In the genomic region with DNA sequence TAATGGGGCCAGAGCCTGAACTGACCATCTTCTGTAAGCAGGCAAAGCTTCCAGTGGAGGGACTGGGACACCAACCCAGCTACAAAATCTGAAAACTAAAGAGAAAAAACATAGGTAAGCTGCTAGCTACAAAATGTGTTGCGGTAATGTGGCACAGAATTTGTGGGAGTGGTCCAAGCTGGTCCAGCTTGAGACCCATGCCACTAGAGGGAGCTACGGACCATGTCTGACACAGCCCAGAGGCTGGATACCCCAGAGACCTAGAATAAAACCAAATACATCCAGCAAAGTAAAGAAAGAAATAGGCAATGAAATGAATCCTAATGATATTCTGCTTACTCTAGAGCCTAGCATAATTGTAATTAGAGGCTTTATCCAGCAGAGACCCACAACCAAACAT, we compare ENCODE assay signal across 9 mouse cellular contexts.
DNase-seq lines count a peak whose midpoint lies in the region; ATAC-seq and TF ChIP-seq lines count a peak whose summit lies in the region.
"Had no signal": no experiment of that assay in that cellular context is flagged by ENCODE, and none has a peak within 500 bp of the region (broad histone marks: within the 10 kb centered on the region; RNA-seq: fewer than 3 reads in every experiment).

No protein-coding gene starts in this region.

- DNase-seq in liver, adult 2 months (ENCODE audit: extremely low read depth, low read depth, low spot score) = peak; percentile 14
- DNase-seq in Patski (ENCODE audit: low read depth, low spot score) = no peak
- DNase-seq in c-Kit-positive CD71-negative TER-119-negative erythroid progenitor cells, embryonic 14.5 days (ENCODE audit: low read depth) = peak; percentile 38
- DNase-seq in gastrocnemius, postnatal 14 days = peak; percentile 22
- DNase-seq in limb, embryonic 10.5 days (ENCODE audit: low spot score) = peak; percentile 66
- peak; percentile 18 for DNase-seq in splenic B cell, adult 2 months (ENCODE audit: low read depth, low spot score)

- no peak overlapping the region for H3K27ac ChIP-seq in liver, adult 2 months (replicated peaks; ENCODE audit: insufficient read depth, low read depth, low read length)
- no peak overlapping the region for H3K27ac ChIP-seq in liver, embryonic 12.5 days
- H3K27ac ChIP-seq in limb, embryonic 10.5 days = no peak overlapping the region
- H3K27ac ChIP-seq: lung, embryonic 15.5 days had no signal

- 57% methylated on average over 2 of the region's 2 CpGs for WGBS in liver, adult 2 months
- WGBS in liver, embryonic 12.5 days (ENCODE audit: insufficient replicate concordance) = 24% methylated on average over 2 of the region's 2 CpGs
- 31% methylated on average over 2 of the region's 2 CpGs for WGBS in limb, embryonic 10.5 days

- intact Hi-C loops in gastrocnemius, postnatal 14 days (cut with DNase I; ENCODE audit: low total_unique reads) = loop anchor here (10.0 kb wide), 2 partner anchors 167 to 237 kb away; no protein-coding TSS in a partner anchor

- H3K36me3 ChIP-seq in liver, adult 2 months (ENCODE audit: control insufficient read depth, insufficient read depth, low read length) = peaks cover 2% of the 10 kb centered on the region; the same call in 1 of the 2 replicates
- no peaks in the 10 kb centered on the region for H3K36me3 ChIP-seq in liver, embryonic 12.5 days
- no peaks in the 10 kb centered on the region for H3K36me3 ChIP-seq in limb, embryonic 10.5 days
- no peaks in the 10 kb centered on the region for H3K36me3 ChIP-seq in splenic B cell, adult 2 months (ENCODE audit: control insufficient read depth, insufficient read depth, low read length, poor library complexity, severe bottlenecking)
- H3K36me3 ChIP-seq: lung, embryonic 15.5 days had no signal

- H3K4me1 ChIP-seq in liver, adult 2 months (ENCODE audit: control insufficient read depth, insufficient read depth, low read length) = no peaks in the 10 kb centered on the region
- no peaks in the 10 kb centered on the region for H3K4me1 ChIP-seq in liver, embryonic 12.5 days
- H3K4me1 ChIP-seq in limb, embryonic 10.5 days = no peaks in the 10 kb centered on the region
- H3K4me1 ChIP-seq: lung, embryonic 15.5 days had no signal

- no peaks in the 10 kb centered on the region for H3K9me3 ChIP-seq in liver, embryonic 12.5 days (replicated peaks)
- no peaks in the 10 kb centered on the region for H3K9me3 ChIP-seq in limb, embryonic 10.5 days (replicated peaks)
- H3K9me3 ChIP-seq: lung, embryonic 15.5 days had no signal

- in situ Hi-C loops in Patski (cut with MboI; ENCODE audit: low pct_unique_long_range_greater_than_20kb) = loop anchor here (10.0 kb wide), 1 partner anchor 237 kb away; no protein-coding TSS in a partner anchor

- no peaks in the 10 kb centered on the region for H3K79me2 ChIP-seq in liver, adult 2 months (ENCODE audit: control insufficient read depth, insufficient read depth, low read length)

- no peak overlapping the region for H3K4me2 ChIP-seq in liver, embryonic 12.5 days
- H3K4me2 ChIP-seq: lung, embryonic 15.5 days had no signal

- H3K4me3 ChIP-seq in liver, adult 2 months (ENCODE audit: insufficient read depth, low read depth, low read length) = no peak overlapping the region
- H3K4me3 ChIP-seq in liver, embryonic 12.5 days = no peak overlapping the region
- H3K4me3 ChIP-seq in limb, embryonic 10.5 days = no peak overlapping the region
- H3K4me3 ChIP-seq: lung, embryonic 15.5 days had no signal

- no peak for TF ChIP-seq POLR2A in liver, adult 2 months (IDR thresholded peaks at IDR 0.05; ENCODE audit: extremely low read depth, insufficient read depth, low read length)

- CTCF ChIA-PET in Patski (lab: Charles Lee) = interaction anchor here (0.9 to 1.8 kb wide), 3 partner anchors 60 to 109 kb away, joined by 3 to 4 read pairs (median 3); no protein-coding TSS in a partner anchor

- peak; percentile 75 for TF ChIP-seq CTCF in liver, adult 2 months (IDR thresholded peaks at IDR 0.05; ENCODE audit: low read depth, low read length)
- peak; percentile 69 for TF ChIP-seq CTCF in Patski (IDR thresholded peaks at IDR 0.05)

- no peak for ATAC-seq in liver, embryonic 12.5 days
- peak; percentile 71 for ATAC-seq in Patski
- ATAC-seq in inflammation-experienced regulatory T-cells, adult 6 months = no peak

- POLR2A ChIA-PET in Patski (lab: Charles Lee) = no interaction called here

- no peak overlapping the region for H3K9ac ChIP-seq in liver, adult 2 months (ENCODE audit: low read depth, low read length)
- H3K9ac ChIP-seq in liver, embryonic 12.5 days = no peak overlapping the region
- H3K9ac ChIP-seq: lung, embryonic 15.5 days had no signal

- H3K27me3 ChIP-seq in liver, adult 2 months (ENCODE audit: control insufficient read depth, insufficient read depth, low read length) = no peaks in the 10 kb centered on the region
- H3K27me3 ChIP-seq in liver, embryonic 12.5 days (replicated peaks) = no peaks in the 10 kb centered on the region
- H3K27me3 ChIP-seq in Patski = no peaks in the 10 kb centered on the region
- H3K27me3 ChIP-seq in limb, embryonic 10.5 days (ENCODE audit: low read depth, poor library complexity, severe bottlenecking) = no peaks in the 10 kb centered on the region
- no peaks in the 10 kb centered on the region for H3K27me3 ChIP-seq in splenic B cell, adult 2 months (ENCODE audit: control insufficient read depth, insufficient read depth, low read length, poor library complexity, severe bottlenecking)
- H3K27me3 ChIP-seq: lung, embryonic 15.5 days had no signal
